ENCODE assay signal across 19 mouse cellular contexts in genomic region chr19:57188553-57188952, GRCm38 (mm10).
DNase-seq lines count a peak whose midpoint lies in the region; ATAC-seq and TF ChIP-seq lines count a peak whose summit lies in the region.
"Had no signal": no experiment of that assay in that cellular context is flagged by ENCODE, and none has a peak within 500 bp of the region (broad histone marks: within the 10 kb centered on the region; RNA-seq: fewer than 3 reads in every experiment).

No protein-coding gene starts in this region.

- no peak overlapping the region for H3ac ChIP-seq in myocyte (ENCODE audit: control insufficient read depth, insufficient read length)

- TF ChIP-seq EP300 in liver, postnatal 0 days (IDR thresholded peaks at IDR 0.05; ENCODE audit: low read depth), result no peak

- peaks cover 66% of the 10 kb centered on the region for H3K4me1 ChIP-seq in cerebellum, adult 2 months (ENCODE audit: control insufficient read depth, insufficient read depth, low read length)
- H3K4me1 ChIP-seq in liver, adult 2 months (ENCODE audit: control insufficient read depth, insufficient read depth, low read length), result peaks cover 4% of the 10 kb centered on the region
- H3K4me1 ChIP-seq in liver, postnatal 0 days (ENCODE audit: insufficient read depth), result peaks cover 36% of the 10 kb centered on the region
- H3K4me1 ChIP-seq in brown adipose tissue, adult 24 weeks (ENCODE audit: control insufficient read depth, insufficient read depth, insufficient read length, low read length), result peaks cover 65% of the 10 kb centered on the region
- H3K4me1 ChIP-seq: embryonic facial prominence, embryonic 12.5 days; hindbrain, embryonic 13.5 days; intestine, embryonic 15.5 days; midbrain, embryonic 12.5 days had no signal

- WGBS in cerebellum, adult 2 months, result 19% methylated on average over 4 of the region's 4 CpGs
- 26% methylated on average over 4 of the region's 4 CpGs for WGBS in liver, adult 2 months
- WGBS in liver, postnatal 0 days (ENCODE audit: insufficient replicate concordance), result 31% methylated on average over 4 of the region's 4 CpGs

- H3K9ac ChIP-seq in liver, adult 2 months (ENCODE audit: low read depth, low read length), result no peak overlapping the region
- no peak overlapping the region for H3K9ac ChIP-seq in liver, postnatal 0 days (replicated peaks)
- H3K9ac ChIP-seq: embryonic facial prominence, embryonic 12.5 days; hindbrain, embryonic 13.5 days; intestine, embryonic 15.5 days; liver, embryonic 13.5 days; midbrain, embryonic 12.5 days had no signal

- no peak overlapping the region for H3K4me2 ChIP-seq in liver, postnatal 0 days (ENCODE audit: low read depth, low read length)
- H3K4me2 ChIP-seq in myocyte (ENCODE audit: low read depth), result peak overlapping the region; percentile 51
- H3K4me2 ChIP-seq: embryonic facial prominence, embryonic 12.5 days; hindbrain, embryonic 13.5 days; intestine, embryonic 15.5 days; liver, embryonic 13.5 days; midbrain, embryonic 12.5 days had no signal

- no peak for TF ChIP-seq CTCF in cerebellum, adult 2 months (IDR thresholded peaks at IDR 0.05; ENCODE audit: borderline replicate concordance, insufficient read depth, low read depth, low read length)
- no peak for TF ChIP-seq CTCF in liver, adult 2 months (IDR thresholded peaks at IDR 0.05; ENCODE audit: low read depth, low read length)
- no peak for TF ChIP-seq CTCF in liver, postnatal 0 days (IDR thresholded peaks at IDR 0.05; ENCODE audit: low read depth)

- H3K27ac ChIP-seq in cerebellum, adult 2 months (ENCODE audit: insufficient read depth, low read length), result peak overlapping the region; percentile 61; the same call in 1 of the 2 replicates
- H3K27ac ChIP-seq in liver, adult 2 months (replicated peaks; ENCODE audit: insufficient read depth, low read depth, low read length), result no peak overlapping the region
- no peak overlapping the region for H3K27ac ChIP-seq in liver, postnatal 0 days (ENCODE audit: low read depth)
- H3K27ac ChIP-seq in brown adipose tissue, adult 24 weeks (replicated peaks; ENCODE audit: low read depth, low read length), result peak overlapping the region; percentile 79
- H3K27ac ChIP-seq: embryonic facial prominence, embryonic 12.5 days; hindbrain, embryonic 13.5 days; intestine, embryonic 15.5 days; liver, embryonic 13.5 days; midbrain, embryonic 12.5 days had no signal

- H3K9me3 ChIP-seq in liver, postnatal 0 days (ENCODE audit: low read length), result no peaks in the 10 kb centered on the region
- H3K9me3 ChIP-seq: embryonic facial prominence, embryonic 12.5 days; hindbrain, embryonic 13.5 days; intestine, embryonic 15.5 days; liver, embryonic 13.5 days; midbrain, embryonic 12.5 days had no signal

- DNase-seq in cerebellum, adult 2 months, result peak; percentile 54 to 76
- DNase-seq in cerebellum, adult 8-10 months, result no peak
- DNase-seq in liver, adult 2 months (ENCODE audit: extremely low read depth, low read depth, low spot score), result peak; percentile 54
- DNase-seq in liver, postnatal 0 days, result no peak
- DNase-seq in T-cell, adult 2 months (ENCODE audit: low spot score), result no peak
- DNase-seq: B cell, adult 2 months; heart, adult 18-20 months; kidney, postnatal 10 days; liver, embryonic 13.5 days; lung, postnatal 14 days; thymus, adult 18-20 months had no signal

- H3K4me3 ChIP-seq in cerebellum, adult 2 months (replicated peaks; ENCODE audit: insufficient read depth, low read depth, low read length), result no peak overlapping the region
- H3K4me3 ChIP-seq in liver, adult 2 months (ENCODE audit: insufficient read depth, low read depth, low read length), result no peak overlapping the region
- H3K4me3 ChIP-seq in liver, postnatal 0 days (ENCODE audit: low read depth, low read length), result no peak overlapping the region
- H3K4me3 ChIP-seq in brown adipose tissue, adult 24 weeks (ENCODE audit: insufficient read depth, low read depth, low read length), result no peak overlapping the region
- no peak overlapping the region for H3K4me3 ChIP-seq in myocyte
- H3K4me3 ChIP-seq: embryonic facial prominence, embryonic 12.5 days; hindbrain, embryonic 13.5 days; intestine, embryonic 15.5 days; liver, embryonic 13.5 days; midbrain, embryonic 12.5 days had no signal

- no peaks in the 10 kb centered on the region for H3K27me3 ChIP-seq in cerebellum, adult 2 months (ENCODE audit: control insufficient read depth, insufficient read depth, low read length)
- H3K27me3 ChIP-seq in liver, adult 2 months (ENCODE audit: control insufficient read depth, insufficient read depth, low read length), result no peaks in the 10 kb centered on the region
- no peaks in the 10 kb centered on the region for H3K27me3 ChIP-seq in liver, postnatal 0 days (ENCODE audit: insufficient read depth, low read length)
- H3K27me3 ChIP-seq in myocyte (ENCODE audit: control insufficient read depth, insufficient read depth, insufficient read length), result no peaks in the 10 kb centered on the region
- H3K27me3 ChIP-seq: embryonic facial prominence, embryonic 12.5 days; hindbrain, embryonic 13.5 days; intestine, embryonic 15.5 days; liver, embryonic 13.5 days; Patski had no signal

- no peaks in the 10 kb centered on the region; the same call in 1 of the 2 replicates for H3K79me2 ChIP-seq in liver, adult 2 months (ENCODE audit: control insufficient read depth, insufficient read depth, low read length)
- peaks cover 29% of the 10 kb centered on the region for H3K79me2 ChIP-seq in myocyte (ENCODE audit: control insufficient read depth, insufficient read depth)

- no peaks in the 10 kb centered on the region for H3K36me3 ChIP-seq in liver, adult 2 months (ENCODE audit: control insufficient read depth, insufficient read depth, low read length)
- no peaks in the 10 kb centered on the region for H3K36me3 ChIP-seq in liver, postnatal 0 days (replicated peaks; ENCODE audit: insufficient read depth, low read length)
- H3K36me3 ChIP-seq in myocyte (ENCODE audit: control insufficient read depth, insufficient read depth), result no peaks in the 10 kb centered on the region
- H3K36me3 ChIP-seq: embryonic facial prominence, embryonic 12.5 days; hindbrain, embryonic 13.5 days; intestine, embryonic 15.5 days; liver, embryonic 13.5 days; midbrain, embryonic 12.5 days had no signal

- ATAC-seq in liver, postnatal 0 days, result no peak
- ATAC-seq: forebrain, embryonic 16.5 days; intestine, embryonic 15.5 days had no signal

- no peak for TF ChIP-seq POLR2A in cerebellum, adult 2 months (IDR thresholded peaks at IDR 0.05; ENCODE audit: borderline replicate concordance, insufficient read depth, low read length)
- TF ChIP-seq POLR2A in liver, adult 2 months (IDR thresholded peaks at IDR 0.05; ENCODE audit: extremely low read depth, insufficient read depth, low read length), result no peak
- no peak for TF ChIP-seq POLR2A in myocyte (IDR thresholded peaks at IDR 0.05; ENCODE audit: insufficient read length, low read depth)

TF ChIP-seq in myocyte, 11 proteins besides CTCF, POLR2A, EP300 and RAD21:
- TF ChIP-seq TCF12 (IDR thresholded peaks at IDR 0.05; ENCODE audit: insufficient read depth, poor library complexity, severe bottlenecking), result no peak
- TF ChIP-seq MYOG (IDR thresholded peaks at IDR 0.05; ENCODE audit: control insufficient read depth in 1 of 3, insufficient read depth in 1 of 3, insufficient read length in 2 of 3, low read depth in 2 of 3), result no peak
- TF ChIP-seq SRF (IDR thresholded peaks at IDR 0.05; ENCODE audit: control insufficient read depth, insufficient read length, low read depth), result no peak
- no peak for TF ChIP-seq REST (IDR thresholded peaks at IDR 0.05; ENCODE audit: insufficient read depth, insufficient read length)
- no peak for TF ChIP-seq USF1 (IDR thresholded peaks at IDR 0.05; ENCODE audit: low read depth)
- TF ChIP-seq MAX (IDR thresholded peaks at IDR 0.05; ENCODE audit: low read depth), result no peak
- no peak for TF ChIP-seq TCF3 (IDR thresholded peaks at IDR 0.05; ENCODE audit: insufficient read length, low read depth)
- TF ChIP-seq MYOD1 (IDR thresholded peaks at IDR 0.05; ENCODE audit: control insufficient read depth in 1 of 3, insufficient read length in 2 of 3, low read depth in 2 of 3), result no peak
- TF ChIP-seq POLR2AphosphoS2 (IDR thresholded peaks at IDR 0.05; ENCODE audit: insufficient read length, low read depth), result no peak
- no peak for TF ChIP-seq E2F4 (IDR thresholded peaks at IDR 0.05; ENCODE audit: insufficient read depth)
- no peak for TF ChIP-seq CEBPB (IDR thresholded peaks at IDR 0.05; ENCODE audit: insufficient read depth, poor library complexity, severe bottlenecking)

Comparison
In these comparisons a context has a peak if more than half of its experiments do, and no peak if none do; other contexts are left out.
1. DNase-seq: peak in cerebellum, adult 2 months (2 of 2) and liver, adult 2 months (single experiment); none in cerebellum, adult 8-10 months (single experiment), liver, postnatal 0 days (single experiment) and T-cell, adult 2 months (single experiment).
2. H3K27ac ChIP-seq: peak in cerebellum, adult 2 months (single experiment) and brown adipose tissue, adult 24 weeks (single experiment); none in liver, adult 2 months (single experiment) and liver, postnatal 0 days (single experiment).